Mouse (Mus musculus): ENCODE data around the gene Kntc1. TPM values are rescaled to one million over a fixed set of nuclear protein-coding genes. Genes with fewer than 3 reads are reported as not detected.

Kntc1 gene
- polyA plus RNA-seq, 1 experiment from 2014 or later: 3.1 TPM

- no peak for ATAC-seq
- H3K4me3 ChIP-seq (ENCODE audit: low read depth, low read length): no peak overlapping the region
- no peaks in the 10 kb centered on the region for H3K27me3 ChIP-seq (ENCODE audit: control insufficient read depth, insufficient read depth, low read depth, low read length)
- no peaks in the 10 kb centered on the region for H3K36me3 ChIP-seq (ENCODE audit: control insufficient read depth, insufficient read depth, low read length)
- H3K9me3 ChIP-seq (replicated peaks; ENCODE audit: control insufficient read depth, low read length, poor library complexity, severe bottlenecking): no peaks in the 10 kb centered on the region
- H3K4me1 ChIP-seq (ENCODE audit: control insufficient read depth, insufficient read depth, low read length): no peaks in the 10 kb centered on the region
- WGBS: 94% methylated on average over 4 of the region's 4 CpGs
- no peak overlapping the region for H3K4me2 ChIP-seq (ENCODE audit: low read length)
- H3K9ac ChIP-seq (ENCODE audit: low read depth, low read length): no peak overlapping the region
- no peak overlapping the region for H3K27ac ChIP-seq (ENCODE audit: low read length)
These were observed 32.3 kb downstream of the Kntc1 start for GRCm38 (mm10) chr5:123781864-123782263.

DNA sequence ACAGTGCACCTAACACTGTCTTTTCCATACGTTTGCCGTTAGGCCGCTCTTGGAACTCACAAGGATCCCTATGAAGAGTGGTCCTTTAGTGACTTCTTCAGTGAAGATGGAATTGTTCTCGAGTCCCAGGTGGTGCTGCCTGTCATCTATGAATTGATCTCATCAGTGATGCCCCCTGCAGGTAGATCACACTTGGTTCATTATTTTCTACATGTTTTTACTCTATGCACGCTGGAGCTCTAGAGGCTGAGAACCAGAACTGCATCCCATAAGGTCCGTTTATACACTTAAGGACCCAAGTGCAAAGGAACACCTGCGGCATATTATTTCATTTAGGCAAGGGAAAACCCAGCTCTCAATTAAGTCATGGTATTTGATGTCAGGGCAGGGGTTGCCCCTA is 39.5 kb downstream of the Kntc1 start:
- no peak overlapping the region for H3K4me2 ChIP-seq (ENCODE audit: low read length)
- no peak overlapping the region for H3K27ac ChIP-seq (ENCODE audit: low read length)
- no peaks in the 10 kb centered on the region for H3K9me3 ChIP-seq (replicated peaks; ENCODE audit: control insufficient read depth, low read length, poor library complexity, severe bottlenecking)
- no peaks in the 10 kb centered on the region for H3K36me3 ChIP-seq (ENCODE audit: control insufficient read depth, insufficient read depth, low read length)
- no peaks in the 10 kb centered on the region for H3K27me3 ChIP-seq (ENCODE audit: control insufficient read depth, insufficient read depth, low read depth, low read length)
- no peaks in the 10 kb centered on the region for H3K4me1 ChIP-seq (ENCODE audit: control insufficient read depth, insufficient read depth, low read length)
- 94% methylated on average over 7 of the region's 7 CpGs for WGBS
- H3K9ac ChIP-seq (ENCODE audit: low read depth, low read length): no peak overlapping the region
- H3K4me3 ChIP-seq (ENCODE audit: low read depth, low read length): no peak overlapping the region
- no peak for ATAC-seq

- Histone ChIP-seq H3K4me1 (ENCODE audit: control insufficient read depth, insufficient read depth, low read length) (no peaks in the 10 kb centered on the region), H3K4me2 (ENCODE audit: low read length) (no peak overlapping the region), H3K9me3 (replicated peaks; ENCODE audit: control insufficient read depth, low read length, poor library complexity, severe bottlenecking) (no peaks in the 10 kb centered on the region), H3K4me3 (ENCODE audit: low read depth, low read length) (no peak overlapping the region), H3K9ac (ENCODE audit: low read depth, low read length) (no peak overlapping the region), H3K27me3 (ENCODE audit: control insufficient read depth, insufficient read depth, low read depth, low read length) (no peaks in the 10 kb centered on the region), H3K36me3 (ENCODE audit: control insufficient read depth, insufficient read depth, low read length) (no peaks in the 10 kb centered on the region), H3K27ac (ENCODE audit: low read length) (no peak overlapping the region)
- ATAC-seq: no peak
- WGBS: 85% methylated on average over 2 of the region's 2 CpGs
These were observed 43.6 kb downstream of the Kntc1 start for GRCm38 (mm10) chr5:123793081-123793480.

DNA sequence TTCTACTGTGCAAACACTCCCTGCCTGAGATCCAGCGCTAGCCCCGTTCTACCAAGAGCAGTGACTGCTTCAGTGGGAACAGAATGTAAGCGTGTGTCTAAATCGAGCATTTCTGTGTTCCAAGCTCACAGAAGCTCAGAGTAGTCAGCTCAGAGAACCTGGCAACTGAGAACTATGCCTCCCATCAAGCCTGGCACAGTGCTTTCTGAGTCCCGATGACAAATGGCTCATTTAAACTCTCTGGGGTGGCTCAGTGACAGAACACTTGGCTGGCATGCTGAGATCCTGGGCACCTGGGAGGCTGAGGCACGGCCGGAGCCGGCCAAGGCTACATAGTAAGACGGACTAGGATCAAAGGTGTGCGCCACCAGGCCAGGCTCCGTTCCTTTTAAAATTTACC is 56.8 kb downstream of the Kntc1 start:
- H3K27ac ChIP-seq (ENCODE audit: low read length): no peak overlapping the region
- no peaks in the 10 kb centered on the region for H3K27me3 ChIP-seq (ENCODE audit: control insufficient read depth, insufficient read depth, low read depth, low read length)
- H3K9me3 ChIP-seq (replicated peaks; ENCODE audit: control insufficient read depth, low read length, poor library complexity, severe bottlenecking): no peaks in the 10 kb centered on the region
- H3K36me3 ChIP-seq (ENCODE audit: control insufficient read depth, insufficient read depth, low read length): no peaks in the 10 kb centered on the region
- WGBS: 94% methylated on average over 11 of the region's 11 CpGs
- no peak overlapping the region for H3K9ac ChIP-seq (ENCODE audit: low read depth, low read length)
- no peak for ATAC-seq
- H3K4me1 ChIP-seq (ENCODE audit: control insufficient read depth, insufficient read depth, low read length): no peaks in the 10 kb centered on the region
- no peak overlapping the region for H3K4me3 ChIP-seq (ENCODE audit: low read depth, low read length)
- no peak overlapping the region for H3K4me2 ChIP-seq (ENCODE audit: low read length)

DNA sequence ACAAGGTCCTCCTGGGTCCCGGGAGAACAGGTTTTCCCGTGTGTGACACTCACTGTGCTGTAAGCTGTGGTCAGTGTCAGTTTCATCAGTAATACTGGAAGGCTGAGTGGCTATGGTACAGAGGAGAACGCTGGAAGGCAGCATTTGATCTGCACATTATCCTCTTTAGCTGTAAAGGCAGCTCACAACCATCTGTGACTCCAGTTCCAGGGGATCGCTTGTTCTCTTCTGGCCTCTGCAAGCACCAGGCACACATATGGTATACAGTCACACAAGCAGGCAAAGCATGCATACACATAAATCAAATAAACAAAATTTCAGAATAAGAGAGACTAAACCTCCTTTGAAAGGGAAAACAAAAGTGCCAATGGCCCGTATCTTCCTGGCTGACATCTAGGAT is 59.0 kb downstream of the Kntc1 start:
- Histone ChIP-seq H3K9me3 (replicated peaks; ENCODE audit: control insufficient read depth, low read length, poor library complexity, severe bottlenecking) (no peaks in the 10 kb centered on the region), H3K27ac (ENCODE audit: low read length) (no peak overlapping the region), H3K4me3 (ENCODE audit: low read depth, low read length) (no peak overlapping the region), H3K36me3 (ENCODE audit: control insufficient read depth, insufficient read depth, low read length) (no peaks in the 10 kb centered on the region), H3K9ac (ENCODE audit: low read depth, low read length) (no peak overlapping the region), H3K27me3 (ENCODE audit: control insufficient read depth, insufficient read depth, low read depth, low read length) (no peaks in the 10 kb centered on the region), H3K4me2 (ENCODE audit: low read length) (no peak overlapping the region), H3K4me1 (ENCODE audit: control insufficient read depth, insufficient read depth, low read length) (no peaks in the 10 kb centered on the region)
- 87% methylated on average over 5 of the region's 5 CpGs for WGBS
- ATAC-seq: no peak

GRCm38 (mm10) chr5:123809156-123809555 is 59.6 kb downstream of the Kntc1 start:
- Histone ChIP-seq H3K4me2 (ENCODE audit: low read length) (no peak overlapping the region), H3K27me3 (ENCODE audit: control insufficient read depth, insufficient read depth, low read depth, low read length) (no peaks in the 10 kb centered on the region), H3K9me3 (replicated peaks; ENCODE audit: control insufficient read depth, low read length, poor library complexity, severe bottlenecking) (no peaks in the 10 kb centered on the region), H3K27ac (ENCODE audit: low read length) (no peak overlapping the region), H3K9ac (ENCODE audit: low read depth, low read length) (no peak overlapping the region), H3K4me1 (ENCODE audit: control insufficient read depth, insufficient read depth, low read length) (no peaks in the 10 kb centered on the region), H3K36me3 (ENCODE audit: control insufficient read depth, insufficient read depth, low read length) (no peaks in the 10 kb centered on the region), H3K4me3 (ENCODE audit: low read depth, low read length) (no peak overlapping the region)
- no peak for ATAC-seq
- WGBS: 93% methylated on average over 13 of the region's 13 CpGs

GRCm38 (mm10) chr5:123816891-123817290 is 67.4 kb downstream of the Kntc1 start:
- no peak overlapping the region for H3K4me2 ChIP-seq (ENCODE audit: low read length)
- no peaks in the 10 kb centered on the region for H3K9me3 ChIP-seq (replicated peaks; ENCODE audit: control insufficient read depth, low read length, poor library complexity, severe bottlenecking)
- no peaks in the 10 kb centered on the region for H3K36me3 ChIP-seq (ENCODE audit: control insufficient read depth, insufficient read depth, low read length)
- no peak for ATAC-seq
- H3K27me3 ChIP-seq (ENCODE audit: control insufficient read depth, insufficient read depth, low read depth, low read length): no peaks in the 10 kb centered on the region
- WGBS: 82% methylated on average over 7 of the region's 7 CpGs
- H3K4me3 ChIP-seq (ENCODE audit: low read depth, low read length): no peak overlapping the region
- no peak overlapping the region for H3K9ac ChIP-seq (ENCODE audit: low read depth, low read length)
- no peaks in the 10 kb centered on the region for H3K4me1 ChIP-seq (ENCODE audit: control insufficient read depth, insufficient read depth, low read length)
- H3K27ac ChIP-seq (ENCODE audit: low read length): no peak overlapping the region

DNA sequence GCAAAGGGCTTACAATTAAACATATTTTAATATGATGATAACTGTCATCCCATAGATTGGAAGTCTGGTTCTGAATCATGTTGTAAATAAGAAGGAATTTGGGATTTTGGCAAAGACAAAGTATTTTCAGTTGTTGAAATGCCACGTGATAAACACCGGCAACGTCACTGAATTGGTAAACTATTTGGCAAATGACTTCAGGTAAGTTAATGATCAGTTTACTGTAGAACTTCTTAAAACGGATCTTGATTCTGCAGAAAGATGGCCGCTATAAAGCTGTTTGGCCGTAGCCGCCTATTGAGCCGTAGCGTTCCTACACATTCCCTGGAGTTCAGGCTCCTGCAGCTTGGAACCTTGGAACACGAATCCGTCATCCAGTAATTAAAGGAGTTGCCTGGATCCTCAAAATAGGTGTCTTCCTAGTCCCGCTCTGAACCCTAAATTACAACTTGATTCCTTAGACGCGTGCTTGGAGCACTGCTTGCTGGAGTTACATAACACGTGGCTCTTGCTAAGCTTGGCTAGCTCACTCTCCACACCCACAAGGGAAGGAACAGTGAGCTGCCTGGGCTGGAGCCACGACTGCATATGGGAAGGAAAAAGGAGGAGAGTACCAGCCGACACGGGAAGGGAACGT is 69.5 kb downstream of the Kntc1 start:
- H3K9me3 ChIP-seq (replicated peaks; ENCODE audit: control insufficient read depth, low read length, poor library complexity, severe bottlenecking): no peaks in the 10 kb centered on the region
- 94% methylated on average over 19 of the region's 19 CpGs for WGBS
- ATAC-seq: no peak
- no peak overlapping the region for H3K4me3 ChIP-seq (ENCODE audit: low read depth, low read length)
- no peak overlapping the region for H3K27ac ChIP-seq (ENCODE audit: low read length)
- no peaks in the 10 kb centered on the region for H3K4me1 ChIP-seq (ENCODE audit: control insufficient read depth, insufficient read depth, low read length)
- no peaks in the 10 kb centered on the region for H3K36me3 ChIP-seq (ENCODE audit: control insufficient read depth, insufficient read depth, low read length)
- no peak overlapping the region for H3K4me2 ChIP-seq (ENCODE audit: low read length)
- no peaks in the 10 kb centered on the region for H3K27me3 ChIP-seq (ENCODE audit: control insufficient read depth, insufficient read depth, low read depth, low read length)
- no peak overlapping the region for H3K9ac ChIP-seq (ENCODE audit: low read depth, low read length)

DNA sequence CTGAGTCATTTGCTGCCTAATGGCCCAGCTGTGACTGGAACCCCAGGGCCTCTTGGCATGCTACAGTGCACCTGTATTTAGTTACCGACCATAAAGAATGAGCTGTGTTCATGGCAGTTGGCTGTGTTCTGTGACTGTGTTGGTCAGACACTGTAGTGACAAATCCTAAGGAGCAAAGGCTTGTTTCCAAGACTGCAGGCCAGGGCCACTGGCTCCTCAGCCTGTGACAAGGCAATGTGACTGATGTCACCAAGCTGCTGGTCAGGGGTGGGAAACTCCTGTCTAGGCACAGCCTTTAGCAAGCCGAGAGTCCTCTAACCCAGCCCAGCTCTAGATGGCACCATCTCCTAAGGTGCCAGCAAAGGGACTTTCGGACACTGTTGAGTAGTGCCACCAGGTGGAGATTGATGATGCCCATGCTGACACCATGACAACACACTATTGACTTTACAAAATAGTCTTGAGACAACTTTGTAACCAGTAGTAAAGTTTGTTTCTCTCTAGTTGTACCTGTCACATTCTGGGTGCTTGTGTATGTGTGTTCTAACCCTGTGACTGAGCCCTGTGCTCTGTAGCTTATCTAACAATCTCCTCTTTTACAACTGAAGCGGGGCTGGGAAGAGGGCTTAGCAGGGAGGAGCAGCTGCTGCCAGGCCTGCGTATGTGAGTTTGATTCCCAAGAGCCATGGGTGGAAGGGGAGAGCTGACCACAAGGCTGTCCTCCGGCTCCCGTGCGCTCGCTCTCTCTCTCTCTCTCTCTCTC is 71.2 kb downstream of the Kntc1 start:
- Histone ChIP-seq H3K4me1 (ENCODE audit: control insufficient read depth, insufficient read depth, low read length) (no peaks in the 10 kb centered on the region), H3K4me2 (ENCODE audit: low read length) (no peak overlapping the region), H3K36me3 (ENCODE audit: control insufficient read depth, insufficient read depth, low read length) (no peaks in the 10 kb centered on the region), H3K27me3 (ENCODE audit: control insufficient read depth, insufficient read depth, low read depth, low read length) (no peaks in the 10 kb centered on the region), H3K27ac (ENCODE audit: low read length) (no peak overlapping the region), H3K4me3 (ENCODE audit: low read depth, low read length) (no peak overlapping the region), H3K9me3 (replicated peaks; ENCODE audit: control insufficient read depth, low read length, poor library complexity, severe bottlenecking) (no peaks in the 10 kb centered on the region), H3K9ac (ENCODE audit: low read depth, low read length) (no peak overlapping the region)
- no peak for ATAC-seq
- 89% methylated on average over 9 of the region's 9 CpGs for WGBS

Measured in midbrain, embryonic 16.5 days (tissue).